Mouse (Mus musculus) brain, embryonic 14.5 days (tissue): ENCODE results near the gene Cdk8. TPM values are rescaled to one million over a fixed set of nuclear protein-coding genes. Genes with fewer than 3 reads are reported as not detected.

Experiments used
- DNase-seq: peaks from one replicate; pipeline ENCODE4 v3.0.0-alpha.2; 2011; ENCODE audit warnings: low read depth
- CTCF ChIP-seq: fragments of 200-500 bp; IDR thresholded peaks from 2 replicates; pipeline ENCODE4 v1.5.1; 2012; ENCODE audit warnings: inconsistent platforms, mild to moderate bottlenecking, moderate library complexity, borderline replicate concordance; ENCODE audit not compliant: insufficient read depth, insufficient read length; ENCODE audit errors: extremely low read depth
- POLR2A ChIP-seq: fragments of 200-500 bp; IDR thresholded peaks from 2 replicates; pipeline ENCODE4 v1.6.1; 2012; ENCODE audit warnings: mild to moderate bottlenecking, inconsistent platforms, borderline replicate concordance; ENCODE audit not compliant: poor library complexity, insufficient read depth, insufficient read length, severe bottlenecking; ENCODE audit errors: extremely low read depth
- polyA plus RNA-seq: library from polyadenylated mRNA; depleted of rRNA; stranded (reverse); fragments of >200 nt; gene quantifications from 2 replicates; pipeline ENCODE4 v1.2.3, GENCODE M21; 2012

Cdk8 gene
- polyA plus RNA-seq, 1 experiment, result 69.9 TPM

DNA sequence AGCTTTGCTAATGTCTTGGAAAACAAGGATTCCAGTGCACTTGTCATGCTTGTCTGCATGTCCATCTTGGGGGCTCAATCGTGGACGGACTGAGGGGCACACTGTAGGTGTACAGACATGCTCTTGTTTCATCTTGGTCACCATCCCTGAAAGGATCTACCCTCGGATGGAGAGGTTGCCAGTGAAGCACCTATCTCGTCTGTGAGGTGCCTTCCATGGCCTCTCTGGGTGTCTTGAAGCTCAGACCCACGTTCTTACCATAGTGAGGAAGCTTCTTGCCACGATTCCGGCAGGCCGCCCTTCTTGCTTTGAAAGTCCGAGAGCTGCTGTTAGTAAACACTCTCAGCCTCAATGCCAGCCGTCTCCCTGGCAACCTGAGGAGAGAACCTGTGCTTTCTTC, 56.4 kb downstream of the Cdk8 start:
- no peak for DNase-seq
- TF ChIP-seq CTCF, result no peak
- TF ChIP-seq POLR2A, result no peak

DNA sequence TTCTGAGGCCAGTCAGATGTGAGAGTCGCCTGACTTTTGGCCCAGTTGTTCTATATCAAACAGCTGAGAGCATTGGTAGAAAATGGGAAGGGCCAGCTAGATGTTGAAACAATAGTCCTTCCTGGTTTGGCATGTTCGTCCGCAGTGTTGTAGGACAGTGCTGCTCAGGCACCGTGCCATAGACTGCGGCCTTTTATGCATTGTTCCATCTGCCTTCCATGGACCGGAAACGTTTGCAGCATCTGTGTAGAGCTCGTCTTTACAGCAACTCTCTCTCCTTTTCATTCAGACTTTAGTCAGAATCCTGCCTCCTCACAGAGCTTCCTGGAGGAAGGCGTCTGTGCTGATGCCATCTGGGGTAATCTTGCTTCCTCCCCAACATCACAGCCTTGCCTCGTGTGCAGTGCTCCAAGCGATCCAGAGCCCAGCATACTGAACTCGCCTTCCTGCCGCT, 57.0 kb downstream of the Cdk8 start:
- no peak for DNase-seq
- no peak for TF ChIP-seq CTCF
- no peak for TF ChIP-seq POLR2A

- no peak for DNase-seq
Observed at GRCm38 (mm10) chr5:146289921-146290320, 58.9 kb downstream of the Cdk8 start.

GRCm38 (mm10) chr5:146290446-146290845, 59.4 kb downstream of the Cdk8 start:
- DNase-seq, result no peak
- TF ChIP-seq POLR2A (no peak), CTCF (no peak)

More at GRCm38 (mm10) chr5:146289921-146290320, 58.9 kb downstream of the Cdk8 start:
- TF ChIP-seq CTCF, result no peak
- TF ChIP-seq POLR2A, result no peak

- TF ChIP-seq CTCF, result no peak
- TF ChIP-seq POLR2A, result no peak
- peak; percentile 22 for DNase-seq
Observed at GRCm38 (mm10) chr5:146291560-146291959, 60.5 kb downstream of the Cdk8 start.

DNA sequence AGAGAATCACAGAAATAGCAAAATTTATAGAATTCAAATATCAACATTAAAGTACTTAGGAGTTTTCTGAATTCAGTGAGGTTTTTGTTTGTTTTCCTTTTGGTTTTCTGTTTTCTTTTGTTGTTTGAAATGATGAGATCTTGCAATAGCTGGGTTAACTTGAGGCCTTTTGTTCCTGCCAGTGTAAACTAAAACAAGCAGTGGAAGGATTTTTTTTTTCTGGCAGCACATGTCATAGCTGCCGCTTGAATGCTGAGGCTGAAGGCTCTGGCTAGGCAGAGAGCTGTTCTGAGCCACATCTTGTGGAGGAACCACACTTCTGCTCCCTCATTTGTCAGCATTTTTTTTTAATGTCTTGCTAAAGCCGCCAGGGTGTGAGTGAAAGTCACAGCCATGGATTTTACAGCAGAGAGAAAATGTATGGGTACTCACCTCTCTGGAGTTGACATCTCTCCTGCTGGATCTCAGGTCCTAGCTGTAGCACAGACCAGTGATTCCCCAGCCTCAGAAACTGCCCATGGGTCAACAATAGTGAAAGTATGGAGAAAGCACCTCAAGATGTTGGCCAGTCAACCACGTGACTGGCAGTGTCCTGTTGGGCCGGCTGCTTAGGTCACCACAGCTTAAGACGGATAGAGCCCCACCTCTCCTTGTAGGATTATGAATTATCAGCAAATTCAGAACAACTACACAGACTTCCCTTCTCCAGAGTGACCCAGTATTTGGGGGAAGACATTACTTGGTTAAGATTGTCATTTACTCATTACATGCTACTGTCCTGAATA, 62.1 kb downstream of the Cdk8 start:
- no peak for TF ChIP-seq POLR2A
- no peak for TF ChIP-seq CTCF
- DNase-seq, result no peak

GRCm38 (mm10) chr5:146293919-146294700, 63.1 kb downstream of the Cdk8 start:
- TF ChIP-seq CTCF, result no peak
- TF ChIP-seq POLR2A, result no peak
- no peak for DNase-seq

- TF ChIP-seq CTCF, result no peak
- TF ChIP-seq POLR2A, result no peak
- DNase-seq, result no peak
Observed at GRCm38 (mm10) chr5:146294834-146295233, 63.8 kb downstream of the Cdk8 start.

- TF ChIP-seq CTCF, result no peak
- DNase-seq, result no peak
Observed at GRCm38 (mm10) chr5:146298807-146299519, 67.9 kb downstream of the Cdk8 start.

- no peak for TF ChIP-seq CTCF
- TF ChIP-seq POLR2A, result no peak
- DNase-seq, result no peak
Observed at GRCm38 (mm10) chr5:146299520-146299870, 68.5 kb downstream of the Cdk8 start.

DNA sequence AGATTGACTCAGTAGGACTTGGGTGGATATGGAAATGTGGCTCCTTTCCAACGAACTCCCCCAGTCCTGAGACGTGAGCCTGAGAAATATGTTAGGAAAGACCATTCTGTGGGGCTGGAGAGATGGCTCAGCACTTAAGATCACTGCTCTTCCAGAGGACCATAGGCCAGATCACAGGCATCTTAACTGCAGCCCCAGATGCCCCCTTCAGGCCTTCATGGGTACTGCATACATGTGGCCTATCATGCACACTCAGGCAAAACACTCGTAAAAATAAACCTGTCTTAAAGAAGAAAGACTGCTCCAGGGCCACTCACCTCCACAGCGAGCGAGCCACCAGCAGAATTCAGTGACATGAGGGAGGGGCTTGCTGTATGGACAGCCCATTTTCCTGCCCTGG, 72.4 kb downstream of the Cdk8 start:
- peak; percentile 62 for DNase-seq
- peak; percentile 67; the same call in 1 of the 2 replicates for TF ChIP-seq CTCF
- TF ChIP-seq POLR2A, result no peak

GRCm38 (mm10) chr5:146307046-146307743, 76.2 kb downstream of the Cdk8 start:
- no peak for TF ChIP-seq POLR2A
- TF ChIP-seq CTCF, result no peak
- no peak for DNase-seq
